Mouse (Mus musculus): Measurements from ENCODE around the gene Iqck. TPM values are rescaled to one million over a fixed set of nuclear protein-coding genes. Genes with fewer than 3 reads are reported as not detected.

The Iqck gene
- polyA plus RNA-seq, 1 experiment from 2014 or later, result 2.3 TPM

GRCm38 (mm10) chr7:118971499-118971898 is 115.9 kb downstream of the Iqck start:
- H3K9ac ChIP-seq, result no peak overlapping the region
- no peak overlapping the region for H3K27ac ChIP-seq
- no peak overlapping the region for H3K4me2 ChIP-seq (replicated peaks)
- no peaks in the 10 kb centered on the region for H3K27me3 ChIP-seq
- ATAC-seq (ENCODE audit: low FRiP score, low read depth), result no peak
- H3K36me3 ChIP-seq, result peaks cover 34% of the 10 kb centered on the region
- 83% methylated on average over 8 of the region's 8 CpGs for WGBS
- peaks cover 5% of the 10 kb centered on the region for H3K4me1 ChIP-seq
- H3K4me3 ChIP-seq, result no peak overlapping the region
- no peaks in the 10 kb centered on the region for H3K9me3 ChIP-seq

GRCm38 (mm10) chr7:118972306-118972705 is 116.8 kb downstream of the Iqck start:
- 72% methylated on average over 5 of the region's 5 CpGs for WGBS
- H3K4me2 ChIP-seq (replicated peaks), result no peak overlapping the region
- H3K9me3 ChIP-seq, result no peaks in the 10 kb centered on the region
- H3K4me3 ChIP-seq, result no peak overlapping the region
- no peak overlapping the region for H3K9ac ChIP-seq
- peaks cover 11% of the 10 kb centered on the region for H3K4me1 ChIP-seq
- ATAC-seq (ENCODE audit: low FRiP score, low read depth), result no peak
- no peaks in the 10 kb centered on the region for H3K27me3 ChIP-seq
- H3K27ac ChIP-seq, result no peak overlapping the region
- peaks cover 34% of the 10 kb centered on the region for H3K36me3 ChIP-seq

GRCm38 (mm10) chr7:118973377-118973776 is 117.8 kb downstream of the Iqck start:
- WGBS, result 92% methylated on average over 4 of the region's 4 CpGs
- Histone ChIP-seq H3K4me2 (replicated peaks) (no peak overlapping the region), H3K9me3 (no peaks in the 10 kb centered on the region), H3K9ac (no peak overlapping the region), H3K4me1 (peaks cover 11% of the 10 kb centered on the region), H3K27me3 (no peaks in the 10 kb centered on the region), H3K27ac (no peak overlapping the region), H3K4me3 (no peak overlapping the region), H3K36me3 (peaks cover 35% of the 10 kb centered on the region)
- ATAC-seq (ENCODE audit: low FRiP score, low read depth), result no peak

GRCm38 (mm10) chr7:118975837-118976236 is 120.3 kb downstream of the Iqck start:
- ATAC-seq (ENCODE audit: low FRiP score, low read depth), result no peak
- Histone ChIP-seq H3K9ac (no peak overlapping the region), H3K36me3 (peaks cover 38% of the 10 kb centered on the region), H3K4me2 (replicated peaks) (no peak overlapping the region), H3K27me3 (no peaks in the 10 kb centered on the region), H3K4me1 (peaks cover 11% of the 10 kb centered on the region), H3K4me3 (no peak overlapping the region), H3K27ac (0 out of 2 replicates have a peak overlapping the region, but pooled peaks have one; percentile 22), H3K9me3 (no peaks in the 10 kb centered on the region)
- WGBS, result 65% methylated on average over 3 of the region's 3 CpGs

GRCm38 (mm10) chr7:118976414-118977166 is 121.0 kb downstream of the Iqck start:
- Histone ChIP-seq H3K27ac (peak overlapping the region; percentile 22; the same call in 1 of the 2 replicates), H3K36me3 (peaks cover 39% of the 10 kb centered on the region), H3K4me2 (replicated peaks) (peak overlapping the region; percentile 16; the same call in 1 of the 2 replicates)

GRCm38 (mm10) chr7:118977167-118977543 is 121.6 kb downstream of the Iqck start:
- peaks cover 42% of the 10 kb centered on the region for H3K36me3 ChIP-seq
- ATAC-seq (ENCODE audit: low FRiP score, low read depth), result no peak
- H3K4me2 ChIP-seq (replicated peaks), result no peak overlapping the region
- H3K4me1 ChIP-seq, result peaks cover 11% of the 10 kb centered on the region
- no peak overlapping the region for H3K9ac ChIP-seq
- H3K27me3 ChIP-seq, result no peaks in the 10 kb centered on the region
- H3K9me3 ChIP-seq, result no peaks in the 10 kb centered on the region
- 74% methylated on average over 10 of the region's 10 CpGs for WGBS
- no peak overlapping the region for H3K27ac ChIP-seq
- H3K4me3 ChIP-seq, result no peak overlapping the region

More at GRCm38 (mm10) chr7:118976414-118977166, 121.0 kb downstream of the Iqck start:
- no peaks in the 10 kb centered on the region for H3K9me3 ChIP-seq
- no peak overlapping the region for H3K4me3 ChIP-seq
- 52% methylated on average over 14 of the region's 14 CpGs for WGBS
- H3K27me3 ChIP-seq, result no peaks in the 10 kb centered on the region
- ATAC-seq (ENCODE audit: low FRiP score, low read depth), result no peak; the same call in 1 of the 2 replicates
- H3K9ac ChIP-seq, result peak overlapping the region; percentile 25; the same call in 1 of the 2 replicates
- H3K4me1 ChIP-seq, result peaks cover 11% of the 10 kb centered on the region

GRCm38 (mm10) chr7:118979121-118979520 is 123.6 kb downstream of the Iqck start:
- 80% methylated on average over 7 of the region's 7 CpGs for WGBS
- Histone ChIP-seq H3K4me3 (no peak overlapping the region), H3K9me3 (no peaks in the 10 kb centered on the region), H3K4me1 (peaks cover 11% of the 10 kb centered on the region), H3K27ac (no peak overlapping the region), H3K36me3 (peaks cover 45% of the 10 kb centered on the region), H3K27me3 (no peaks in the 10 kb centered on the region), H3K9ac (no peak overlapping the region), H3K4me2 (replicated peaks) (no peak overlapping the region)
- ATAC-seq (ENCODE audit: low FRiP score, low read depth), result no peak

- H3K27ac ChIP-seq, result no peak overlapping the region
- H3K9me3 ChIP-seq, result no peaks in the 10 kb centered on the region
- peaks cover 11% of the 10 kb centered on the region for H3K4me1 ChIP-seq
- H3K9ac ChIP-seq, result no peak overlapping the region
- no peak overlapping the region for H3K4me2 ChIP-seq (replicated peaks)
- H3K36me3 ChIP-seq, result peaks cover 41% of the 10 kb centered on the region
- H3K4me3 ChIP-seq, result no peak overlapping the region
- ATAC-seq (ENCODE audit: low FRiP score, low read depth), result no peak
- 85% methylated on average over 9 of the region's 9 CpGs for WGBS
- no peaks in the 10 kb centered on the region for H3K27me3 ChIP-seq
Measured at GRCm38 (mm10) chr7:118979708-118980107, 124.2 kb downstream of the Iqck start.

- Histone ChIP-seq H3K9ac (no peak overlapping the region), H3K4me3 (no peak overlapping the region), H3K36me3 (peaks cover 37% of the 10 kb centered on the region), H3K4me1 (peaks cover 8% of the 10 kb centered on the region), H3K27ac (no peak overlapping the region), H3K4me2 (replicated peaks) (no peak overlapping the region), H3K27me3 (no peaks in the 10 kb centered on the region), H3K9me3 (no peaks in the 10 kb centered on the region)
- WGBS, result 75% methylated on average over 4 of the region's 4 CpGs
- ATAC-seq (ENCODE audit: low FRiP score, low read depth), result no peak
Measured at GRCm38 (mm10) chr7:118981346-118981745, 125.8 kb downstream of the Iqck start.

- 92% methylated on average over 5 of the region's 5 CpGs for WGBS
- no peak overlapping the region for H3K4me3 ChIP-seq
- peaks cover 3% of the 10 kb centered on the region; the same call in 1 of the 2 replicates for H3K4me1 ChIP-seq
- no peak overlapping the region for H3K27ac ChIP-seq
- H3K9ac ChIP-seq, result no peak overlapping the region
- ATAC-seq (ENCODE audit: low FRiP score, low read depth), result no peak
- H3K4me2 ChIP-seq (replicated peaks), result no peak overlapping the region
- no peaks in the 10 kb centered on the region for H3K27me3 ChIP-seq
- peaks cover 37% of the 10 kb centered on the region for H3K36me3 ChIP-seq
- no peaks in the 10 kb centered on the region for H3K9me3 ChIP-seq
Measured at GRCm38 (mm10) chr7:118981831-118982230, 126.3 kb downstream of the Iqck start.

GRCm38 (mm10) chr7:118982586-118982985 is 127.0 kb downstream of the Iqck start:
- no peak overlapping the region for H3K9ac ChIP-seq
- WGBS, result 85% methylated on average over 4 of the region's 4 CpGs
- no peaks in the 10 kb centered on the region for H3K4me1 ChIP-seq
- no peak overlapping the region for H3K4me3 ChIP-seq
- no peak overlapping the region for H3K4me2 ChIP-seq (replicated peaks)
- no peak for ATAC-seq (ENCODE audit: low FRiP score, low read depth)
- H3K36me3 ChIP-seq, result peaks cover 37% of the 10 kb centered on the region
- H3K9me3 ChIP-seq, result no peaks in the 10 kb centered on the region
- H3K27ac ChIP-seq, result no peak overlapping the region
- no peaks in the 10 kb centered on the region for H3K27me3 ChIP-seq

- Histone ChIP-seq H3K36me3 (peaks cover 34% of the 10 kb centered on the region), H3K9ac (no peak overlapping the region), H3K27ac (no peak overlapping the region), H3K4me1 (no peaks in the 10 kb centered on the region), H3K9me3 (no peaks in the 10 kb centered on the region), H3K27me3 (no peaks in the 10 kb centered on the region), H3K4me3 (no peak overlapping the region), H3K4me2 (replicated peaks) (no peak overlapping the region)
- WGBS, result 92% methylated on average over 19 of the region's 19 CpGs
- no peak; the same call in 1 of the 2 replicates for ATAC-seq (ENCODE audit: low FRiP score, low read depth)
Measured at GRCm38 (mm10) chr7:118983961-118984360, 128.4 kb downstream of the Iqck start.

GRCm38 (mm10) chr7:118985786-118986185 is 130.2 kb downstream of the Iqck start:
- no peak for ATAC-seq (ENCODE audit: low FRiP score, low read depth)
- Histone ChIP-seq H3K9ac (no peak overlapping the region), H3K4me2 (replicated peaks) (no peak overlapping the region), H3K9me3 (no peaks in the 10 kb centered on the region), H3K4me1 (no peaks in the 10 kb centered on the region), H3K4me3 (no peak overlapping the region), H3K27ac (no peak overlapping the region), H3K27me3 (no peaks in the 10 kb centered on the region), H3K36me3 (peaks cover 33% of the 10 kb centered on the region)
- 79% methylated on average over 4 of the region's 4 CpGs for WGBS
